Mouse (Mus musculus) lung, adult 2 months (tissue): Measurements from ENCODE around the gene Fam173b.

Source experiments
- CTCF ChIP-seq: fragments of 200-500 bp; IDR thresholded peaks from 2 replicates; pipeline ENCODE4 v1.5.1; 2011; ENCODE audit warnings: mild to moderate bottlenecking, low read length, control low read depth; ENCODE audit not compliant: insufficient read depth
- POLR2A ChIP-seq: fragments of 200-500 bp; IDR thresholded peaks from 2 replicates; pipeline ENCODE4 v1.6.1; 2011; ENCODE audit warnings: low read depth, mild to moderate bottlenecking, control low read depth, low read length, borderline replicate concordance; ENCODE audit errors: extremely low read depth

- TF ChIP-seq CTCF (no peak), POLR2A (no peak)
Measured at GRCm38 (mm10) chr15:31565184-31565583, 36.5 kb upstream of the Fam173b start, which contains the start of gene Cmbl.
